Mouse (Mus musculus): ENCODE measurements around the gene Sp110. TPM values are rescaled to one million over a fixed set of nuclear protein-coding genes. Genes with fewer than 3 reads are reported as not detected.
"Not testable (repeated sequence)": the region's sequence is repeated elsewhere in the genome, so short reads cannot be mapped to it uniquely, and the experiment has no call there.

The Sp110 gene
- polyA plus RNA-seq, 1 experiment from 2014 or later, result 2.6 TPM

DNA sequence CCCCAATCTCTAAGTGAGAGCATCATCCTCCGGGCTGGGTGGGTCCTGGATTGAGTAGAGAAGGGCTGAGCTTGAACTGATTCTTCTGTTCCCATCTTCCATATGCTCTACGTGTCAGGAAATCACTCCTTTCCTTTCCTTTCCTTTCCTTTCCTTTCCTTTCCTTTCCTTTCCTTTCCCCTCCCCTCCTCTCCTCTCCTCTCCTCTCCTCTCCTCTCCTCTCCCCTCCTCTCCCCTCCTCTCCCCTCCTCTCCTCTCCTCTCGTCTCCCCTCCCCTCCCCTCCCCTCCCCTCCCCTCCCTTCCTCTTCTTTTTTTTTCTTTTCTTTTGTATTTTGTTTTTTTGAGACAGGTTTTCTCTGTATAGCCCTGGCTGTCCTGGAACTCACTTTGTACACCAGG, 23.2 kb downstream of the Sp110 start, which contains the start of gene G530012D18Rik:
G530012D18Rik (plus strand) TSS at position 301 of the 400 bp plus-strand sequence.
- H3K4me1 ChIP-seq (ENCODE audit: control insufficient read depth, insufficient read depth, low read length); H3K27me3 ChIP-seq (replicated peaks; ENCODE audit: control insufficient read depth, insufficient read depth, low read length); H3K27ac ChIP-seq (ENCODE audit: low read length); H3K36me3 ChIP-seq (ENCODE audit: control insufficient read depth, insufficient read depth, low read length); H3K4me3 ChIP-seq (ENCODE audit: low read length); H3K9me3 ChIP-seq (ENCODE audit: control insufficient read depth, low read length); ATAC-seq; H3K9ac ChIP-seq (ENCODE audit: low read depth, low read length); H3K4me2 ChIP-seq (ENCODE audit: low read depth, low read length): not testable (repeated sequence)
- WGBS, result 78% methylated on average over 2 of the region's 3 CpGs

DNA sequence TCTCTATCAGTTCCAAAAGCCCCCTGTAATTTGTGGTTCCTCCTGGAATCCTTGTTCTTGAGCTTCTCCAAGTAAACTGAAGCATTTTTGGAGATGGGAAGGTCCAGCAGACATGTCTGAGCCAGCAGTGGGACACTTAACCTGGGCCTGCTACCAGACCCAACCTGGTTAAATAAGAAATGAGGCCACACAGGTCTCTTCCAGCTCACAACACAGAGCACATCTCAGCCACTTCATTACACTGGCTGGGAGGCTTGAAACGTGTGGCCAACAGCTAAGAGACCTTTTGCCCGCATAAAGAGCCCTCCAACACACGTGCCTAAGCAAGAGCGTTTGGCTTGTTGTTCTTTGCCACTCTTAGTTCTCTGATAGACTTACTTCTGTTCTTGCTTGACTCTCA, 25.1 kb downstream of the Sp110 start:
- WGBS, result 69% methylated on average over 4 of the region's 4 CpGs
- H3K27ac ChIP-seq (ENCODE audit: low read length); ATAC-seq; H3K4me3 ChIP-seq (ENCODE audit: low read length); H3K9me3 ChIP-seq (ENCODE audit: control insufficient read depth, low read length); H3K9ac ChIP-seq (ENCODE audit: low read depth, low read length); H3K27me3 ChIP-seq (replicated peaks; ENCODE audit: control insufficient read depth, insufficient read depth, low read length); H3K4me1 ChIP-seq (ENCODE audit: control insufficient read depth, insufficient read depth, low read length); H3K4me2 ChIP-seq (ENCODE audit: low read depth, low read length); H3K36me3 ChIP-seq (ENCODE audit: control insufficient read depth, insufficient read depth, low read length): not testable (repeated sequence)

DNA sequence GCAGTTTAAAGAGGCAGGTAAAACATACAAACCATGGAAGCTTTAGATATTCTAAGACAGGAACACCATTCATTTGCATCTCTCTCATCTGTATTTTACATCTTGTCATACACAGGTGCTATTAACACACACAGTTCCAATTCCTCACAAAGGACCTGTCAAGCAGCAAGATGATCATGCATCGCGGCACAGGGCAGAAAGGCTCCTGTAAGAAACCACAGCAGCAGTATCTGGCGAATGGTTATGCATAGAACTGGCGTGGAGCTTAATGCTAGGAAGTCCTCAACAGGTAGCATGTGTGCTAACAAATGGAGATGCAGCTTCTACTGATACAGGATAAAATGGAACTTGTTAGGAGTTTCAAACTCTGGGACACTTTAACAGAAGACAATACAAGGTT, 43.4 kb downstream of the Sp110 start:
- not testable (repeated sequence) for H3K4me3 ChIP-seq (ENCODE audit: low read length); H3K4me2 ChIP-seq (ENCODE audit: low read depth, low read length); H3K36me3 ChIP-seq (ENCODE audit: control insufficient read depth, insufficient read depth, low read length); H3K4me1 ChIP-seq (ENCODE audit: control insufficient read depth, insufficient read depth, low read length); ATAC-seq; H3K27me3 ChIP-seq (replicated peaks; ENCODE audit: control insufficient read depth, insufficient read depth, low read length); H3K9me3 ChIP-seq (ENCODE audit: control insufficient read depth, low read length); H3K27ac ChIP-seq (ENCODE audit: low read length); H3K9ac ChIP-seq (ENCODE audit: low read depth, low read length)
- 83% methylated on average over 4 of the region's 4 CpGs for WGBS

DNA sequence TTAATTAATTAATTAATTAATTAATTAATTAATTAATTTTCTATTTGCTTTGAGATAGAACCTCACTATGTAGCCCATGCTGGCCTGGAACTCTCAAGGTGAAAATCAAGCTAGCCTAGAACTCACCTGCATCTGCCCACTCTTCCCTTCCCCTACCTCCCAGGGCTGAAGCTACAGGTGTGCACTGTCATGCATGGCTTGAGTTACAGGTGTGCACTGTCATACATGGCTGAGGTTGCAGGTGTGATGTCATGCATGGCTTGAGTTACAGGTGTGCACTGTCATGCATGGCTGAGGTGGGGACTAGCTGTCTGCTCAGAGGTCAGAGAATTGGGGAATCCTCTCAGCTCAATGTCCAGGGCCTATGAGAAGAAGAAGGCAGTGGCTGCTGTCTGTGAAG, 52.2 kb downstream of the Sp110 start:
- not testable (repeated sequence) for H3K27me3 ChIP-seq (replicated peaks; ENCODE audit: control insufficient read depth, insufficient read depth, low read length); ATAC-seq; H3K4me2 ChIP-seq (ENCODE audit: low read depth, low read length); H3K9ac ChIP-seq (ENCODE audit: low read depth, low read length); H3K36me3 ChIP-seq (ENCODE audit: control insufficient read depth, insufficient read depth, low read length); H3K4me3 ChIP-seq (ENCODE audit: low read length); H3K9me3 ChIP-seq (ENCODE audit: control insufficient read depth, low read length); H3K27ac ChIP-seq (ENCODE audit: low read length); H3K4me1 ChIP-seq (ENCODE audit: control insufficient read depth, insufficient read depth, low read length)

GRCm38 (mm10) chr1:85543818-85544217, 54.8 kb downstream of the Sp110 start:
- not testable (repeated sequence) for H3K4me2 ChIP-seq (ENCODE audit: low read depth, low read length); H3K36me3 ChIP-seq (ENCODE audit: control insufficient read depth, insufficient read depth, low read length); ATAC-seq; H3K4me3 ChIP-seq (ENCODE audit: low read length); H3K4me1 ChIP-seq (ENCODE audit: control insufficient read depth, insufficient read depth, low read length); H3K27me3 ChIP-seq (replicated peaks; ENCODE audit: control insufficient read depth, insufficient read depth, low read length); H3K27ac ChIP-seq (ENCODE audit: low read length); H3K9me3 ChIP-seq (ENCODE audit: control insufficient read depth, low read length); H3K9ac ChIP-seq (ENCODE audit: low read depth, low read length)
- WGBS, result 72% methylated on average over 3 of the region's 4 CpGs

- H3K9ac ChIP-seq (ENCODE audit: low read depth, low read length); H3K36me3 ChIP-seq (ENCODE audit: control insufficient read depth, insufficient read depth, low read length); H3K9me3 ChIP-seq (ENCODE audit: control insufficient read depth, low read length); ATAC-seq; H3K27me3 ChIP-seq (replicated peaks; ENCODE audit: control insufficient read depth, insufficient read depth, low read length); H3K4me3 ChIP-seq (ENCODE audit: low read length); H3K4me2 ChIP-seq (ENCODE audit: low read depth, low read length); H3K27ac ChIP-seq (ENCODE audit: low read length); H3K4me1 ChIP-seq (ENCODE audit: control insufficient read depth, insufficient read depth, low read length): not testable (repeated sequence)
- WGBS, result 74% methylated on average over 13 of the region's 15 CpGs
Measured at GRCm38 (mm10) chr1:85528451-85529110, 70.0 kb downstream of the Sp110 start.

Other genes starting within 250 kb of the Sp110 start
- gene G530012D18Rik, start 23.1 kb downstream of the Sp110 start, polyA plus RNA-seq (2015; fragmentation: Nextera tagmentation; extraction: Ambion mirVana), result not detected in 2 replicates
- 1.3 and 1.4 TPM in 2 replicates for gene Sp140, start 1.6 kb upstream of the Sp110 start, polyA plus RNA-seq (2015; fragmentation: Nextera tagmentation; extraction: Ambion mirVana)
- gene Sp100, start 51.2 kb upstream of the Sp110 start, polyA plus RNA-seq (2015; fragmentation: Nextera tagmentation; extraction: Ambion mirVana), result 3.0 and 3.7 TPM in 2 replicates
- gene A630001G21Rik, start 179.8 kb upstream of the Sp110 start, polyA plus RNA-seq (2015; fragmentation: Nextera tagmentation; extraction: Ambion mirVana), result 0.56 and 1.3 TPM in 2 replicates
- 14.4 and 22.9 TPM in 2 replicates for gene Cab39, start 194.6 kb upstream of the Sp110 start, polyA plus RNA-seq (2015; fragmentation: Nextera tagmentation; extraction: Ambion mirVana)

Measured in intestine, embryonic 16.5 days (tissue).